Mouse (Mus musculus): ENCODE measurements around the gene Hip1r.

DNA sequence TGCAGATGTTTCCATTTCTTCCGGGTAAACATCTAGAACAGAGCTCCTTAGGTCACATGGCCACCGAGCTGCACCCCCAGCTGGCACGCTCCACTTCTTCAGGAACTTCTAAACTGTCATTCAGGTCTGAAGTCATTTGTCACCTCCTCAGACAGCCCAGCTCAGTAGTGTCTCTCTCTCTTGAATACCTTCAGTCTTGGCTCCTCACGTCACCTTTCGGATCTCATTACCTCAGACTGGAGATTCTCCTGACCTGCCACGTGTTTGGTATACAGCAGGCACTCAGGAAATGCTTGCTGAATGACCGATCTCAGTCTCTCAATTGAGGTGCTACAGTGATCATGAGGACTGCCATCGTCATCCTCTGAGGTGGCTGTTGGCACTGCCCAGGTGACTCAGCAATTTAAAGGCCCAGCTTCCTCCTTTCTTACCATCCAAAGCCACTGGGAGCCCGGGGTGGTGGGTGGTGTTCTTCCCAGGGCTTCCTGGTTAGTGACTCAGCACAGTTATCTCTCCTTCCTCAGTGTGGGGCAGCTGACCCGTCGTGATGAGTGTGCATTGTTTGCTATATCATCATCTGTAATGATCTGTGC is 78.6 kb downstream of the Hip1r start:
- TF ChIP-seq CTCF (IDR thresholded peaks at IDR 0.05; ENCODE audit: low read depth, low read length), result no peak
- no peak for TF ChIP-seq POLR2A (IDR thresholded peaks at IDR 0.05; ENCODE audit: extremely low read depth, insufficient read depth, low read length)

Data from liver, adult 2 months (tissue).